Mouse (Mus musculus): ENCODE data around the gene Acp5. TPM values are rescaled to one million over a fixed set of nuclear protein-coding genes. Genes with fewer than 3 reads are reported as not detected.
A peak's percentile ranks its signal among the peaks of the same experiment; 100 is the strongest.

Gene Acp5
- polyA plus RNA-seq, 1 experiment from 2014 or later = 1.6 TPM

DNA sequence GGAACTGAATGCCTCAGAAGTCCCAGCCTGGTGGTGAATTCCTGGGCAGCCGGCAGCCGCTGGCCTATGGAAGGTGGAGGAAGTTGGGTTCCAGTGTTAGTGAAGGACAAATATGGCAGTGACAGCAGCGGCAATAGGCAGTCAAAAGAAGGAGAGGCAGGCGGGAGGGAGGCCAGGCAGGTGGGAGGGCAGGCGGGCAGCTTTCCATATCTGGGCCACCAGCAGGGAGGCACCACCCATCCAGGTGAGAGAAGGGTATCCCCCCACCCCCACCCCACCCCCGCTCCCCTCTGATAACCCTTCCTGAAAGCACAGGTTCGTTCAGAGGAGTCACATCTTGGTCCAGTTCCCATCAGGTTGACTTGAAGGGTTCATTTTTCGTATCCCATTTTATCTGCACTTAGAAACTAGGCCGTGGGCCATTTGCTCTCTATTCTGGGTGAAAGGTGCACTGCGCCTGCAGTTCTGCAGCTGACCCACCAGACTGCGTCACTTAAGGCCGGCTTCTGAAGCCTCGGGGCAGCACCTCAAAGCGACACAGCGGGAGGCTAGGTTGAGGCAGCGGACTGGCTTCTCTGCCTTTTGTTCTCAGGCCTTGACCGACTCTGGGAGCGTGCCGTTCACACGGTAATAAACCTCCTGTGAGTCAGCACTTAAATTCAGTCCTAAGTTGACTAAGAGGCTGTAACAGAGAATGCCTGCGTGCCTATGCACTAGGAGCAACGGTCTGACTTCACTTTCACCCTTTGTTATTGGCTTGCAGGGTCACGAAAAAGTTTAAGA is 1.4 kb upstream of the Acp5 start:
- Histone ChIP-seq H3K4me1 (replicated peaks) (peaks cover 10% of the 10 kb centered on the region; the same call in 1 of the 2 replicates), H3K27me3 (peaks cover 12% of the 10 kb centered on the region), H3K27ac (replicated peaks) (no peak overlapping the region), H3K4me3 (no peak overlapping the region), H3K9ac (no peak overlapping the region), H3K9me3 (no peaks in the 10 kb centered on the region), H3K36me3 (no peaks in the 10 kb centered on the region), H3K4me2 (no peak overlapping the region)
- ATAC-seq (ENCODE audit: low read depth) = no peak
- WGBS = 6% methylated on average over 23 of the region's 23 CpGs

DNA sequence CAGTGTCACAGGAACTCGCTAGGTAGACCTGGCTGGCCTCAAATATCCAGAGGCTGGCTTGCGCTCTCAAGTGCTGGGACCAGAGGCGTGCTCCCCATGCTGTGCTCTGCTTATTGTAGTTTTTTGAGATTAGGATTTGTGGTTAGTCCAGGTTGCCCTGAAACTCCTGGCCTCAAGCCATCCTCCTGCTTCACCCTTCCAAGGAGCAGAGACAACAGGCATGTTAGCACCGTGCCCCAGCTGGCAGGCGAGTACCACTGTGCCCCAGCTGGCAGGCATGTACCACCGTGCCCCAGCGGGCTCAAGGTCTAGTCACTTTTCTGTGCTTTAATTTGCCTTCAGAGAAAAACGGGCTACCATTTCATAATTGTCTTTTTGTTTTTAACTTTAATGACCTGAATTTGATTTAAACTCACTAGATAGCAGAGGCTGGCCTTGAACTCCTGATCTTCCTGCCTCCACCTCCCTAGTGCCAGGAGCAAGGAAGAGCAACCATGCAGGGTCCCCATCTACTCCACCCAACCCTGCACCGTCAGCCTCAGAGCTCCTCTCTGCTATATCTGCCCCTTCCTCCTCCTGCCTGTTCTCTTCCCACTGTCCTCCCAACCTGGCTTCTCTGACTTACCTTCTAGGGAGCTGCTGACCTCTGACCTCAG is 395 bp downstream of the Acp5 start:
- Histone ChIP-seq H3K9me3 (no peaks in the 10 kb centered on the region), H3K4me1 (replicated peaks) (peaks cover 18% of the 10 kb centered on the region; the same call in 1 of the 2 replicates), H3K4me3 (no peak overlapping the region), H3K9ac (no peak overlapping the region), H3K4me2 (no peak overlapping the region), H3K27me3 (peaks cover 30% of the 10 kb centered on the region), H3K36me3 (no peaks in the 10 kb centered on the region), H3K27ac (replicated peaks) (no peak overlapping the region)
- WGBS = 65% methylated on average over 9 of the region's 9 CpGs
- no peak for ATAC-seq (ENCODE audit: low read depth)

- no peak overlapping the region for H3K9ac ChIP-seq
- WGBS = 85% methylated on average over 7 of the region's 7 CpGs
- no peak overlapping the region for H3K27ac ChIP-seq (replicated peaks)
- H3K9me3 ChIP-seq = no peaks in the 10 kb centered on the region
- H3K36me3 ChIP-seq = no peaks in the 10 kb centered on the region
- H3K4me2 ChIP-seq = no peak overlapping the region
- peaks cover 18% of the 10 kb centered on the region; the same call in 1 of the 2 replicates for H3K4me1 ChIP-seq (replicated peaks)
- no peak for ATAC-seq (ENCODE audit: low read depth)
- peaks cover 30% of the 10 kb centered on the region for H3K27me3 ChIP-seq
- H3K4me3 ChIP-seq = no peak overlapping the region
Measured at GRCm38 (mm10) chr9:22134246-22134890, 1.1 kb downstream of the Acp5 start.

- no peak overlapping the region for H3K27ac ChIP-seq (replicated peaks)
- no peak overlapping the region for H3K9ac ChIP-seq
- no peaks in the 10 kb centered on the region for H3K9me3 ChIP-seq
- H3K4me3 ChIP-seq = 0 out of 2 replicates have a peak overlapping the region, but pooled peaks have one; percentile 10
- no peaks in the 10 kb centered on the region for H3K36me3 ChIP-seq
- ATAC-seq (ENCODE audit: low read depth) = no peak
- H3K4me1 ChIP-seq (replicated peaks) = peaks cover 12% of the 10 kb centered on the region; the same call in 1 of the 2 replicates
- WGBS = 49% methylated on average over 11 of the region's 11 CpGs
- H3K4me2 ChIP-seq = peak overlapping the region; percentile 44
- peaks cover 29% of the 10 kb centered on the region for H3K27me3 ChIP-seq
Measured at GRCm38 (mm10) chr9:22132220-22132619, 3.3 kb downstream of the Acp5 start.

GRCm38 (mm10) chr9:22131226-22131981 is 4.1 kb downstream of the Acp5 start:
- Histone ChIP-seq H3K4me1 (replicated peaks) (0 out of 2 replicates have a peak, but pooled peaks cover 8% of the 10 kb centered on the region), H3K36me3 (no peaks in the 10 kb centered on the region), H3K4me2 (peak overlapping the region; percentile 44), H3K9ac (peak overlapping the region; percentile 38; the same call in 1 of the 2 replicates), H3K27ac (replicated peaks) (no peak overlapping the region), H3K27me3 (peaks cover 29% of the 10 kb centered on the region), H3K4me3 (peak overlapping the region; percentile 10; the same call in 1 of the 2 replicates), H3K9me3 (no peaks in the 10 kb centered on the region)
- no peak; the same call in 1 of the 2 replicates for ATAC-seq (ENCODE audit: low read depth)
- 2% methylated on average over 35 of the region's 35 CpGs for WGBS

DNA sequence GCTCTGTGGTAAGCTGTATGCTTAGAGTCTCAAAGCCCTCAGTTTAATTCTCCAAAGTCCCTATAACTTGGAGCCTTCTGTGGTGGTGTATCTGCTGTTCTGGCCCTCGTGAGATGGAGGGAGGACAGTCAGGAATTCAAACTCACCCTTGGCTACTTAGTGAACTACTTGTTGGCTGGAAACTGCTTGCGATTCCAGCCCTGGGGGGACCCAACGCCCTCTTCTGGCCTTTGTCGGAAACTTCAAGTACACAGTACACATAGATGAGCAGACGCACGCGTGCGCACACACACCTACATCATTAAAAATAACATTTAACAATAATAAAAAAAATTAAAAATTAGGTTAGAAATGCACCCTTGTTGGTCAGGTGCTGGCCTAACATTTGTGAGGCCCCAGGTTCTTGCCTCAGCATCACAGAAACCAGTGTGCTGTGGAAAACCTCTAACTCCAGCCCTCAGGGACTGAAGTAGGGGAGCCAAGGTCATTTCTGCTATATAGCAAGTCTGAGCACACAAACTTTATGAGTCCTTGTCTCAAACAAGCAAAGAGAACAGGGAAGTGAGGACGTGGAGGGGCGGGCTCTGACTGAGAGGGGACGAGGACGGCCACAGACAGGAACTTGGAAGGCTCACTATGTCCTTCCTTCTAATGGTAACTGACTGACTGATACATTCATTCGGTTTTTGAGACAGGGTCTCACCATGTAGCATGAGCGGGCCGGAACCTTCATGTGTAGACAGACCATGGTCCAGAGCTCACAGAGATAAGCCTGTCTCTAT is 10.1 kb downstream of the Acp5 start:
- Histone ChIP-seq H3K4me1 (replicated peaks) (no peaks in the 10 kb centered on the region), H3K4me3 (no peak overlapping the region), H3K9ac (no peak overlapping the region), H3K27me3 (peaks cover 16% of the 10 kb centered on the region), H3K4me2 (no peak overlapping the region), H3K9me3 (no peaks in the 10 kb centered on the region), H3K27ac (replicated peaks) (no peak overlapping the region), H3K36me3 (no peaks in the 10 kb centered on the region)
- no peak for ATAC-seq (ENCODE audit: low read depth)
- 84% methylated on average over 15 of the region's 15 CpGs for WGBS

DNA sequence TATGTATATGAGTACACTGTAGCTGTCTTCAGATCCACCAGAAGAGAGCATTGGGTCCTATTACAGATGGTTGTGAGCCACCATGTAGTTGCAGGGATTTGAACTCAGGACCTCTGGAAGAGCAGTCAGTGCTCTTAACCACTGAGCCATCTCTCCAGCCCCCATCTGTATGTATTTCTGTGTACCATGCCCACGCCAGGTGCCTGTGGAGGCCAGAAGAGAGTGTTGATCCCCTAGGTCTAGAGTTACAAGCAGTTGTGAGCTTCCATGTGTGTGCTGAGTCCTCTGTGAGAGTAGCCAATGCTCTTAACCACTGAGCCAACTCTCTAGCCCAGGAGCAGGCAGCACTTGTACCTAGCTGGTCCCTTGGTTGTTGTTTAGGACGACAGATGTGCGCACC is 11.3 kb downstream of the Acp5 start:
- Histone ChIP-seq H3K4me2 (no peak overlapping the region), H3K9ac (no peak overlapping the region), H3K9me3 (no peaks in the 10 kb centered on the region), H3K27ac (replicated peaks) (no peak overlapping the region), H3K27me3 (peaks cover 15% of the 10 kb centered on the region), H3K36me3 (no peaks in the 10 kb centered on the region), H3K4me1 (replicated peaks) (no peaks in the 10 kb centered on the region), H3K4me3 (no peak overlapping the region)
- WGBS = 82% methylated on average over 3 of the region's 3 CpGs
- no peak for ATAC-seq (ENCODE audit: low read depth)

- Histone ChIP-seq H3K27me3 (peaks cover 17% of the 10 kb centered on the region), H3K9me3 (no peaks in the 10 kb centered on the region), H3K27ac (replicated peaks) (no peak overlapping the region), H3K4me3 (no peak overlapping the region), H3K9ac (no peak overlapping the region), H3K4me2 (no peak overlapping the region), H3K4me1 (replicated peaks) (no peaks in the 10 kb centered on the region), H3K36me3 (no peaks in the 10 kb centered on the region)
- ATAC-seq (ENCODE audit: low read depth) = no peak
- 86% methylated on average over 7 of the region's 7 CpGs for WGBS
Measured at GRCm38 (mm10) chr9:22123069-22123609, 12.4 kb downstream of the Acp5 start.

DNA sequence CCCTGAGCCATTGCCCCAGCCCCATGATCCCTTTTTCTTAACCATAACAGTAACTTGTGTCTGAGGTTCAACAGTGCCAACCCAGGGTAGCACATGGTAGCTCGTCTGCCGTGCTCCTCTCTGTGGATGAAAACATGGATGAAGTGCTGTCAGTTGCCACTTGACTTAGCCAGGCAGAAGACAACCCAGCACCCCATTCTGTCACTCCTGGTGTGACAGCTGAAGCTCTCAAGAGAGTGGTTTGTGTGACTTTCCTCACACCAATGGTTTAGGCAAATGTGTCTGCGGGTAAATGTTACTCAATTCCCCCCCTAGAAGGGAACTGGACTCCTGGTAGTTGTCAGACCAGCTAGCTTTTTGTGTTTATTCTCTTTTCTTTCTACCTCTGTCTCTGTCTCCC is 13.5 kb downstream of the Acp5 start:
- Histone ChIP-seq H3K27me3 (peaks cover 17% of the 10 kb centered on the region), H3K9me3 (no peaks in the 10 kb centered on the region), H3K9ac (no peak overlapping the region), H3K36me3 (no peaks in the 10 kb centered on the region), H3K27ac (replicated peaks) (no peak overlapping the region), H3K4me2 (no peak overlapping the region), H3K4me3 (no peak overlapping the region), H3K4me1 (replicated peaks) (peaks cover 6% of the 10 kb centered on the region)
- no peak for ATAC-seq (ENCODE audit: low read depth)
- WGBS = 88% methylated on average over 3 of the region's 3 CpGs

GRCm38 (mm10) chr9:22121545-22121944 is 14.0 kb downstream of the Acp5 start:
- H3K36me3 ChIP-seq = no peaks in the 10 kb centered on the region
- H3K27me3 ChIP-seq = peaks cover 17% of the 10 kb centered on the region
- no peak overlapping the region for H3K4me2 ChIP-seq
- H3K27ac ChIP-seq (replicated peaks) = no peak overlapping the region
- ATAC-seq (ENCODE audit: low read depth) = no peak
- no peaks in the 10 kb centered on the region for H3K9me3 ChIP-seq
- no peak overlapping the region for H3K4me3 ChIP-seq
- peaks cover 6% of the 10 kb centered on the region for H3K4me1 ChIP-seq (replicated peaks)
- no peak overlapping the region for H3K9ac ChIP-seq

GRCm38 (mm10) chr9:22119543-22119942 is 16.0 kb downstream of the Acp5 start:
- 88% methylated on average over 4 of the region's 4 CpGs for WGBS
- H3K9me3 ChIP-seq = no peaks in the 10 kb centered on the region
- peaks cover 17% of the 10 kb centered on the region for H3K27me3 ChIP-seq
- H3K4me1 ChIP-seq (replicated peaks) = peaks cover 19% of the 10 kb centered on the region
- no peak overlapping the region for H3K4me3 ChIP-seq
- H3K27ac ChIP-seq (replicated peaks) = no peak overlapping the region
- ATAC-seq (ENCODE audit: low read depth) = no peak
- no peak overlapping the region for H3K9ac ChIP-seq
- no peak overlapping the region for H3K4me2 ChIP-seq
- H3K36me3 ChIP-seq = no peaks in the 10 kb centered on the region

All from neural tube, embryonic 13.5 days (tissue).